Mouse (Mus musculus): ENCODE results near the gene Arhgap23.

Arhgap23 gene

GRCm38 (mm10) chr11:97534442-97535307 lies 119.3 kb downstream of the Arhgap23 start:
- DNase-seq, result peak in 1 of 2 experiments; percentile 16

- DNase-seq, result no peak
Measured at GRCm38 (mm10) chr11:97535308-97535630, 119.9 kb downstream of the Arhgap23 start.

GRCm38 (mm10) chr11:97535660-97536059 lies 120.3 kb downstream of the Arhgap23 start:
- DNase-seq, result no peak

- no peak for DNase-seq
Measured at GRCm38 (mm10) chr11:97536083-97536747, 120.9 kb downstream of the Arhgap23 start.

- DNase-seq, result no peak
Measured at GRCm38 (mm10) chr11:97536835-97537579, 121.7 kb downstream of the Arhgap23 start.

DNA sequence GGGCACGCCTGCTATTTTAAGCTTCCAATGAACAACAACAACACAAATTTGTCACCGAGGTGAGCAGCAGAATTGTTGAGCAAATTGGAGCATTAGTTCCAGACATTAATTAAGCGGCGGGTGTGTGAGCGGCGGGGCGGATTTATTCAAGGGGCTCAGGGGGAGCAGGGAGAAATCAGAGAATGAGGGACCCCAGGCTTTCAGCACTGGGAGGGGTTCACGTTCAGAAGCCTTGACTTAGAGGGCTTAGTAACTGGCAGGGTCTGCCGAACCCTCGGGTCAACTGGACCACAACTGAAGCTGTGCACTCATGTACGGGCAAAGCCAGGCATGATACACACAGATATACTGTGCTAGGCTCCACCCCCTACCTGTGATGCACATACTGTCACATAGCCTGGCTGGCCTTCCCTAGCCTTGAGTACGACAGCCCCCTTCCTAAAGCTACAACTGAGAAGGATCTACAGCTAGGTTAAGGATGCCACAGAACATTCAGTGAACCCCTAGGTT lies 122.3 kb downstream of the Arhgap23 start:
- DNase-seq, result no peak

DNA sequence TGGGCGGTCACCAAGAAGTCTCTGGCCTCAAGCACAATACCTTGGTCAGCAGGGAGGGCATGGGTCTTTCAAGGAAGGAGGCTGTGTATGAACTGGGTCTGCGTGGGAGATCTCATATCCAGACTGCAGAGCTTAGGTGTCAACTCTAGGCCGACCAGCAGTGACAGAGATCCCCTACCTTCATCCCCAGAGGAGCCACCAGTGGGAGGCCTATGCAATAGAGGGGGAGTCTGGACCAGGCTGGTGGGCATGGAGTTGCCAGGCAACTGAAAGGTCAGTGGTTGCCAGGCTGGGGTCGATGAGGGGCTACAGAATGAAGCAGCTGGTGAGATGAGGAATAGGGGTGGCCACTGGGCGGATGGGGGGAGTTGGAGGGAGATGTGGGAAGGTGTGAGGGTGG lies 124.3 kb downstream of the Arhgap23 start:
- DNase-seq, result no peak

GRCm38 (mm10) chr11:97540136-97540535 lies 124.8 kb downstream of the Arhgap23 start:
- DNase-seq, result no peak

GRCm38 (mm10) chr11:97540604-97541003 lies 125.3 kb downstream of the Arhgap23 start:
- DNase-seq, result no peak

GRCm38 (mm10) chr11:97542171-97543150 lies 127.1 kb downstream of the Arhgap23 start:
- no peak for DNase-seq

DNA sequence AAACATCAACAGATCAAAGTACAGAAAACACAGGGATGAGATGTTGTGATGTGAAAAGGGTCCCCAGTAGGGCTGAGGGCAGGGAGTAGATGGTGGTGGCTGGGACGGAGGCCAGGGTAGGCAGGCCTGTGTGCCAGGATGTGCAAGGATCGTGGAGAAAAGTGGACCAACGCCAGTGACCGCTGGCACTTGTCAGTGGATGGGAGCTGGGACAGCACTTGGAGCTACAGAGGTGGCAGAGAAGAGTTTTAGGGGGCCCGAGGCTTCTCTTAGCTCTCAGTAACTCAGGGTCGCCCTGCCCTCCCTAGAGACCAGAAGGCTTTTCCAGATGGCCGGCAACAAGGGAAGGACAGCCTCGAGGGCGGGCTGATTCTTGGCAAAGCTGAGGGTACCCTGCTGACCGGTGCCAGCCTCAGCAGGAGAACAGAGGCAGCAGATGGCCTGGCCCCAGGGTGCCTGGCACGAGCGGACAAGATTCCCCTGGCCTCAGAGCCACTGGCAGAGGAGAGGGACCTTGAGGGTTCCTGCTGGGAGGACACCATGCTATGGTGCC lies 127.9 kb downstream of the Arhgap23 start:
- DNase-seq, result no peak

DNA sequence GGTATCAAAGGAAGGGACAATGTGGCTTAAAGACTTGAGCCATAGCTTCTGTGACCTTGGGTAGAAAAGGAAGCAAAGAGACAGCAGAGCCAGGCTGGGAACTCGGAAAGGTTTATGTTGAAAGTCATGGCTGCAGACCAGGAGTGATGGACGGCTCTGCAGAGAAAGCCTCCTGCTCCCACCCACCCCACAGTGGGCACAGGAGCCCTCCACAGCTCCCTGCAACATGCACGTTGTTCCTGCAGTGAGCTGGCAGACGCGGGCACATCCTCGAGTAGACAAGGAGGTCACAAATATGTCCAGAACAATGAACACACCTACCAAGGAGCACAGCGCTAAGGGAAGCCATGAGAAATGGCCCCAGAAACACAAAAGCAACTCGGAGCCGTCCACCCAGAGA lies 128.6 kb downstream of the Arhgap23 start:
- DNase-seq, result no peak

DNA sequence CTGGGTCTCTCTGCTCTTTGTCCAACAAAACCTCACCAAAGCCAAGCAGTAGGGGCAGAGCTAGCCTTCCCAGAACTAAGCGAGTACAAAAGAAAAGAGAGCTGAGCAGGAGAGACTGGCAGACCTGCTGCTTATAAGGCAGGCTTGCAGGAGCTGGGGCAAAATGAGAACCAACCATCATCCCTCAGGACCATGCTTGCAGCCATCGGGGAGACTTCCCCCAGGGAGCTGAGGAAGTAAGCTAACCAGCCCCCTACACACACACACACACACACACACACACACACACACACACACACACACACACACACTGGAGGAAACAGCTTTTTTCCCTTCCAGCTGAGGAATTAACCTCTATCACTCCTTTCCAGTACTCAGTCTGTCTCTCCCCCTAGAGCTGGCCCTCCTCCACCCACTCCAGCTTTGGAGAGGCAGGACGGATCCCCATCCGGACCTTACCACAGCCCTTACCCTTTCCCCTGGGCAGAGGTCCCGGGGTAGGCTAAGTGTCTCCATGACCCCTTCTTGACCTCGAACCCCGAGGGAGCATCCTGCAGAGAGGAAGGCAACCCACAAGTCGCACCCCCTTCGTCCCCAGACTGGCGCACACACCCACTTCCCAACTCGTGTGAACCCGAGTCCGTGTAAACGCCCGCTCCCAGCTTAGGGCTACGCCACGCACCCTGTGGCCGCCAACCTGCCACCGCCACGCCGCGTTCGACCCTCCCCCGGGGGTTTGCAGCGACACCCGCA lies 130.7 kb downstream of the Arhgap23 start:
- DNase-seq, result peak in 1 of 2 experiments; percentile 8

DNA sequence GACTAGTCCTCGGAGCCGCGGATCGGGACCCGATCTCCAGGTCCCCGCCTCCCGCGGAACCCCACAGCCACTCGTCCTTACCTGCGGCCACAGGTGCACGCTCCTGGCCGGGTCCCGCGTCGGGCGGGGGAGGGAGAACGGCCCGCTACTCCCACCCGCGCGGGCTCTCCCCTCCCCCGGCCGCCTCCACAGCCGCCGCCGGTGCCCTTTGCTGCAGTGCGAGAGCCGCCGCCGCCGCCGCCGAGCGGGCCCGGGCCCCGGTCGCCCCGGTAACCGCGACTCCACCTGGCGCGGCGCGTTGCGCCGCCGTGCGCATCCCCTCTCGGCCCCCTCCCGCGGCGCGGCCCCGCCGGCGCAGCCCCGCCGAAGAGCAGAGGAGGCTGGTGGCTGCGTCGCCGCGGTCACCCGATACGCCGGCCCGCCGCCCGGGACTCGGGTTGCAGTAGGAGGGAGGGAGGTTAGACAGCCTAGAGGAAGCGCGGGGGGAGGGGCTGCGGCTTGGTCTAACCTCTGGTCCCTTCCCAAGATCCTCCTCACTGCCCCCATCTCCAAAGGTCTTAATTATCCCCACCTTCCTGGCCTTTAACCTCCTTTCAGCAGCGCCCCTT lies 131.6 kb downstream of the Arhgap23 start:
- peak in 1 of 2 experiments; percentile 13 for DNase-seq

DNA sequence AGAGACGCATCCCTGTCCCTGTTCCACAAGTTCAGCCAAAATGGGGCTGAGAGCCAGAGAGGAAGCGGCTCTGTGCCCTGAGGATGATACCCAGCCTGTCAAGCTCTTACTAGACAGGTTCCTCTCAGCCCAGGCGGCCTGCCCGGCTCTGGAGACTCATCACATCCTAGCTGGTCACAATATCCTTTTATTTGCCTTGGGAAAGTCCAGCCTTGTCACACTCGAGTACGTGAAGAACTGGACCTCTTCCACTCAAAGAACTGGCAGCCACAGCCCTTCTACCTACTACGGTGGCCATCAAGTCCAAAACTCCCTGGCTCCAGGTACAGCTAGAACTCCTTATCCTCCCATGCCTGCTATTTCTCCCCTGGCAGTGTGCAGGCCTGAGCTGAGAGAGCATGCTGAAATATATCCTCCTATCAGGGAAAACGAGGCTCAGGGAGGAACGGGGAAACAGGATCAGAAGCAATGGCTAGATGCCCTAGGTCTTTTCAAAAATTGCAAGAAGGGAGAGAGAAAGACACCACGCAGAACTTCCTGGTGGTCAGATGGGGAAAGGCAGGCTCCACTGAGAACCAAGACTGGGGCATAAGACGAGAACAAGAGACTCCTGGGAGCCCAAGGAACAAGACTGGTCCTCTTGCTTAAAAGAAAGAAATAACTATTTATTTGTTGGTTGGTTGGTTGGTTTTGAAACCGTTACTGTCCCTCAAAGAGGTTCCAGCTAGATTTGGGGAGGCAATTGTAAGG lies 132.8 kb downstream of the Arhgap23 start:
- DNase-seq, result no peak

DNA sequence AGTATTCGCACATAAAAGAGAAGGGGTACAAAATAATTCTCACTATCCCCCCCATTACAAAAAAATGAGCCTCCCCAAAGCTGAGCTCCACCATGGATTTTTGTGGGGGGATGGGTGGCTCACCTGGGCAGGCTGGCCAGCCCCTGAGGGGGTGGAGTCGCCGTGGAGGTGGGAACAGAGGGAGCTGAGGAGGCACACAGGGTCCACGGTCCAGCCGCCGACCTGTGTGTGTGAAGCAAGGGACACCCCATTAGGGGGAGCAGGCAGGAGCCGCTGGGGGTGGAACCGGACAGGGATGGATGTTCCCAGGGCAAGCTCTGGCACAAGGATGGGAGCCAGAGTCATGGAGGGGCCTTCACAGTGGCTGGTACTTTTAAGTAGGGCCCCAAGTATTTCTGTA lies 133.4 kb downstream of the Arhgap23 start:
- no peak for DNase-seq
